Mouse (Mus musculus) kidney, postnatal 4 days (tissue): ENCODE measurements around the gene Prc1.

Source experiments
- DNase-seq, 2 experiments: peaks; one replicate each; pipeline ENCODE4 v3.0.0; 2021; ENCODE audit warnings: mixed read lengths in 2 of 2

The Prc1 gene

DNA sequence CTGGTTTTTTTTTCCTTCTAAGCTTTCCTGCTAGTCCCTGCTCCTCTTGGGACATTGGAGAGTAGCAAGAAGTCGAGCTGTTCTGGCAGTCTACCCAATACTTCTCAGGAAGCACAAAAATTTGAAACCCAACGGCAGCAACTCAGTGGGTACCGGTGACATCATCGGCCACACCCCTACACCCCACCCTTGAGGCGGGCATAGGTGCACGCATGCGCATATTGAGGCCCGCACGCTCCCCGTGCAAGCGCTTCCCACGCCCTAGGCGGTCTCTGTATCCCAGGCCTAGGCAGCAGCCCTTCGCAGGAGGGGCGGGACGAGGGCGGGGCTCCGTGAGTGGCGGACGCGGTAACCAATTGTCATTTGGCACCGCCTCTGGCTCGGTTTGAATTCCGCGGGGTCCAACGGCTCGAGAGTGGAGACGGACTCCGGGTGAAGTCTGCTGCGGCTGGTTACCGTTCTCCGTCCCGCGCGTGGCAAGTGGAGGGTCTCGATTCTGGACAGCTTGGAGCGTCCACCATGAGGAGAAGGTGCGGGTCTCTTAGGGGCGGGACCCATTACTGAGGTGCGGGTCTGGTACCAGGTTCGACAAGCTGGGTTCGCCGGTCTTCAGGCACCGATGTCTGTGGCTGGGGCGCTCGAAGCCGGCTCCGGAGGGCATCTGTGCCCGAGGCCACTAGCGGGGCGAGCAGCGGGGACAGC is at the start of gene Prc1:
Gene Prc1, plus strand, starts transcription at position 389 of the 702 bp plus-strand sequence.
- DNase-seq: peak; percentile 98

DNA sequence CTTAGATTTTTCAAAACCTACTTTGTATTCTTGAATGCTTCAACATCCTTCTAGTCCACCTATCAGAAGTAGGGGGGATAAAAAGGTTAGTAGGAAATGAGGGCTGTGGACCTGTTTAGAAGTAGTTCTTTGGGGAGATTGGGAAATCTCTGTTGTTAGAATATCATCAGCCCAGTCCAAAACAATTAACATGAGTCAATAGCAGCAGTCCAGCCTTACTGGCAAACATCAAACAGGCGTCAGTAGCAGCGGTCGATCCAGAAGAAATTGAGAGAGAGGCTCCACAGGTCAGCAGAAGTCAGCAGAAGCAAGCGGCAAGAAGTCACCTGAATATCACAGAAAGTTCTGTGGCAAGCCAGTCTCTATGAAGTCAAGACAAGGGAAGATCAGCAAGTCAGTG is 49.4 kb upstream of the Prc1 start:
- DNase-seq: no peak

DNA sequence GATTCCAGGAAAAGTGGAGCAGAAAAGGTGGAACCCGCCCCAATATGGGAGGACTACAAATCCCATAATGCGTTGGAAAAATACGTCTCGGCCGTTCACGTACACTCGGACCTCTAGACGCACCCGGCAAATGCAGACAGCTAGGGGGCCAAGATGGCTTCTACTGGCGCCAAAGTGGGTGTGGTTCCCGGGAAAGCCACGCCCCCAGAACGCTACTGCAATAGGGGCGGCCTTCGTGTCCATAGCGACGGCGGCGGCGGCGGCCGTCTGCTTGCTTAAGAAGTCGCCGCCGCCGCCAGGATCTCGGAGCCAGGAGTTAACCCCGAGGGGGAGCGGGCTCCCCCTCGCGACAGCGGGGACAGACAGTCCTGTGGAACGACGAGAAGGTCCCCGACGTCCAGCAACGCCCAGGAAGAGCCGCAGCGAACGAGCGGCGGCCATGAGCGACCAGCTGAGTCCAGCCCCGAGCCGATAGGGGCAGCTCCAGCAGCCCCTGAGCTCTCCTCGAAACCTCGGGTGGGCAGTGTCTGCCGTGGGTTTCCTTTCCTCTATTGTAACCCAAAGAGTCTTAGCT is 48.0 kb upstream of the Prc1 start, which contains the start of gene Ttll13:
Gene Ttll13, plus strand, starts transcription at position 229 of the 574 bp plus-strand sequence.
- peak; percentile 99 for DNase-seq

DNA sequence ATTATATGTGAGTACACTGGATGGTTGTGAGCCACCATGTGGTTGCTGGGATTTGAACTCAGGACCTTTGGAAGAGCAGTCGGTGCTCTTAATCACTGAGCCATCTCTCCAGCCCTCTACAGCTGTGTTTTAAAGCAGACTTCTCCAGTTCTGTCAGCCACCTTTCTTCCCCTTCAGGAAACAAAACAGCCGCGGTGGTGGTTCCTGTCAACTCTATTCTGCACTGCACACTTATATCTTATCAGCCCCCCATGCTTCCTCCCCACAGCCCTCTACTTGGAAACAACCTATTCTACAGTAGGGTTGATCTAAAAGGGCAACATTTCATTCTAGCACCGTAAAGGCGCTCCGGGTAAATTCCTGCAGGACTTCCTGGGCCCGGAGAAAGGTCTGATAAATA is 47.4 kb upstream of the Prc1 start:
- no peak for DNase-seq

DNA sequence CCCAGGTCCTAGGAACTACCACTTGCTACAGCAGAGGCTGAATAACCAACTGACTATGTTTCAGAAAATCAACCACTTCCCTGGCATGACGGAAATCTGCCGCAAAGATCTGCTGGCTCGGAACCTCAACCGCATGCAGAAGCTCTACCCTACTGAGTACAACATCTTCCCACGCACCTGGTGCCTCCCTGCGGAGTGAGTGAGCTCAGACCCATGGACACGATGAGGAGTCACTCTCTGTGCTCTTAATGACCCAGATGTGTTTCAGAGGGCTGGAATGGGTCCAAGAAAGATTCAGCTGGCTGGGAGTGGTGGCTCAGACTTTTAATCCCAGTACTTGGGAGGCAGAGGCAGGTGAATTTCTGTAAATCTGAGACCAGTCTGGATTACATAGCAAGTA is 41.8 kb upstream of the Prc1 start:
- no peak for DNase-seq

DNA sequence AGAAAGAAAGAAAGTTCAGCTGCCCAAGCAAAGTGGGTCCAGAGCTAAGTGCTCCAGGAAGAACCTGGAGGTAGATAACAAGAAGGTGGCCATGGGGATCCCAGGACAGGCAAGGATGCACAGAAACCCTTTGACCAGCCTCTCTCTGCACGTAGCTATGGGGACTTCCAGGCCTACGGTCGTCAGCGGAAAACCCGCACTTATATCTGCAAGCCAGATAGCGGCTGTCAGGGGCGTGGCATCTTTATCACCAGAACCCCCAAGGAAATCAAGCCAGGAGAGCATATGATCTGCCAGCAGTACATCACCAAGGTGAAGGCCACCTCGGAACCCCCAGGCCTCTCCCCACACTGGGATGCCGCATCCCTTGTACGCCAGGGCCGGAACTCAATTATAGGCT is 41.4 kb upstream of the Prc1 start:
- DNase-seq: no peak

DNA sequence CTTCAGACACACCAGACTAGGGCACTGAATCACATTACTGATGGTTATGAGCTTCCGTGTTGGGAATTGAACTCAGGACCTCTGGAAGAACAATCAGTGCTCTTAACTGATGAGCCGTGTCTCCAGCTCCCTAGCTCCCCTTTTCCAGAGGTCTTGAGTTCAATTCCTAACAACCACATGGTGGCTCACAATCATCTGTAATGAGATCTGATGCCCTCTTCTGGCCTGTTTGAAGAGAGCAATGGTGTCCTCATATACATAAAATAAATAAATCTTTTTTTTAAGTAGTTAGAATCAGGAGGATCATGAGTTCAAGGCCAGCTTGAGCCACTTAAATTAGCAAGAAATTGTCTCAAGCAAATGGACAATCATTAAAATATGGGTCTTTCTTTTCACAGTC is 38.3 kb upstream of the Prc1 start:
- DNase-seq: no peak

DNA sequence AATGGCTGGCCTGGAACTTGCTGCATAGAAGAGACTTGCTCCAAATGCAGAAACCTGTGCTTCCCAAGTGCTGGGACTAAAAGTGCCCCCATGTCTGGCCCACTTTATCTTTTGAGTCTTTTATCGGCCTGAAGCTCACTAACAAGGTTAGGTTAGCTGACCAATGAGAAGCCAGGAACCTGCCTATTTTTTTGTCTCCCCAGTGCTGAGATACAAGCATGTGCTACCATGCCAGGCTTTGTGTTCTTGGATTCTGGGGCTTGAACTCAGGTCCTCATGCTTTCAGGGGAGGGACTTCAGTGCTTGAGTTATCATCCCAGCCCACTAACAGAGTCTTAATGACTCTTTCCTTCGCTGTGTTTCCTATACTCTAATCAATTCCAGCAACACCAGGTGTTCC is 36.5 kb upstream of the Prc1 start:
- DNase-seq: no peak

DNA sequence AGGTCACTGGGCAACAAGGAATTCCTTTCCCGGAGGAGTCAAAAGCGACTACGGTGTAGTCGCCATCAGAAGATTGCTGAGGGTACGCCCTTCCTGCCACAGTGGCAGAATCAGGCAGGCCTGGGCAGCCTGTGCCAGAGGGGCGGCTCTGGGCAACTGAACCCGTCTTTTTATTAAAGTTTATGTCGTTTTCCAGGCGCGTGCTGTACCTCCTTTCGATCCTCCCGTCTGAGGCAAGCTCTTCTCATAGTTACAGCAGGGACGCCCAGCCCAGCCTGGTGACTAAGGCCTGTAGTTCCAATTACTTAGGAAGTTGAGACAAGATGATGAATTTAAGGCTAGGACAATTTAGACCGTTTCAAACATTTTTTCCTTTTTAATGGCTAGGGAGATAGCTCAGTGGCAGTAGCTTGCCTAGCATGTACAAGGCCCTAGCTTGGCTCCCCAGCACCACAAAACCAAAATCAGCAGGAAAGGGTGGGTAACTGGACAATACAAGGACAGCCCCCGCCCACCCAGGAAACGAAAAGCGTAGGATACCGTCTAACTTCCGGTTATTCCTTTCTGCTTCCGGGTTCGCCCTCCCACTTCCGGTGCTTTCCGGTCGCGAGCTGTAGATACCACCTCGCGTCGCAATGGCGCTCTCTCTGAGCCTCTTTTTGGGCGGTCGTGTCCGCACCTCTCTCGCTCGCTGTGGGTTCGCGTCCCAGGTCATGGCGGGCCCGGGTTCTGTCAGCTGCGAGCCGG is 33.5 kb upstream of the Prc1 start, which contains the start of gene Ngrn:
Gene Ngrn, plus strand, starts transcription at position 591 of the 747 bp plus-strand sequence.
- DNase-seq: peak; percentile 89 to 94

DNA sequence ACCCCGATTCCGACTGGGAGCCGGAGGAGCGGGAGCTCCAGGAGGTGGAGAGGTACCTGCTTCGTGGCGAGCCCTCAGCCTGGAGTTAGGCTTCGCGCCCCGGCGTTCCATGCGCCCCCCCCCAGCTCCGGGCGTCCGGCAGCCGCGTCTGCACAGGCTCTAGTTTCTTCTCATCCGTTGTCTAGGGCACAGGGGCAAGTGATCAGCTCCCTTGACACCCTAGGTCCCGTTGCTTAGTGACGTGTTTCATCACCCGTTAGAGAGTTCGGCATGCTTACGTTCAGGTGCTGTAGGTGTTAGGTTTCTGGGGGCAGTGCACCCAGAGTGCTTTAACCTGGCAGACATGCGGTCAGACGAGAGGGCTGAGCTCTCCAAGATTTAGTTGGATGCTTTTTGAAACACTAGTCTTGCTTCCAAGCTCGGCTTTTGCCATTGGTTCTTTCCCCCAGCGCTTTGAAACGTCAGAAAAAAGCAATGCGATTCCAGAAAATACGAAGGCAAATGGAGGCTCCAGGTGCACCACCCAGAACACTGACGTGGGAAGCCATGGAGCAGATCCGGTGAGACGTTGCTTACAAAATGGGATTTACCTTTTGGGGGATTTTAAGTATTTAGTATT is 32.8 kb upstream of the Prc1 start:
- no peak for DNase-seq

DNA sequence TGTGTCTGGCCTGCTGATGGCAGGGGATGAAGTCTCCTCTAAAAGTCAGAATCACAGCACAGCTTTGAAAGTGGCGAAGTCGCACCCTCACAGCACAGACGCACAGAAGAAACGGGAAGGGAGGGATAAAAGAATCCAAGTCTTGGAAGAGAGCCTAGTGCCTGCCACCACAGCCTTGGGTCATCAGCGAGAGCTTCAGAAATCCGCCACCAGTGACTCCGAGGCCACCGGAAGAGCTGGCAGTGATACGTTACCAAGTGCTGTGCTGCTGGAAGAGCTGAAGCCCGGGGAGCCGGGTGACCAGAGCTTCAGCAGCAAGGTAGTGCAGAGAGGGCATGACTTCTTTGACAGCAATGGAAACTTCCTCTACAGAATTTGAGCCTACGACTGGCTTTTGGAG is 29.6 kb upstream of the Prc1 start:
- no peak for DNase-seq

DNA sequence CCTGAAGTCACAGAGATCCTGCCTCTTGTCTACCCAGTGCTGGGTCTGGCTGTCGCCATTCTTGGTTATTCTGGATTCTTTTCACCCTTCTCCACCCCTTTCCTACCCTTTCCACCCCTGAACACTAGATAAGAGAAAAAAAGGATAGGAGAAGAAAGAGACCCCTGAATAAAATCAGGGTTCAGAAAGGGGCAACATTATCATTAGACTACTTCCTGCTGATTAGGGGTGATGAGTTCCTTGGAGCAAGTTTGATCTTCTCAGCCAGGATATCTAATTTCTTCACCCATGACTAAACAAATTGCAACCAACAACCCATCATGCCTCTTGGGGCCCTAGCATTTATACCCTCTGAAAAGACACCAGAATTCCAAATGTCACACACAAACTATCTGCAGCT is 26.5 kb upstream of the Prc1 start:
- DNase-seq: no peak

DNA sequence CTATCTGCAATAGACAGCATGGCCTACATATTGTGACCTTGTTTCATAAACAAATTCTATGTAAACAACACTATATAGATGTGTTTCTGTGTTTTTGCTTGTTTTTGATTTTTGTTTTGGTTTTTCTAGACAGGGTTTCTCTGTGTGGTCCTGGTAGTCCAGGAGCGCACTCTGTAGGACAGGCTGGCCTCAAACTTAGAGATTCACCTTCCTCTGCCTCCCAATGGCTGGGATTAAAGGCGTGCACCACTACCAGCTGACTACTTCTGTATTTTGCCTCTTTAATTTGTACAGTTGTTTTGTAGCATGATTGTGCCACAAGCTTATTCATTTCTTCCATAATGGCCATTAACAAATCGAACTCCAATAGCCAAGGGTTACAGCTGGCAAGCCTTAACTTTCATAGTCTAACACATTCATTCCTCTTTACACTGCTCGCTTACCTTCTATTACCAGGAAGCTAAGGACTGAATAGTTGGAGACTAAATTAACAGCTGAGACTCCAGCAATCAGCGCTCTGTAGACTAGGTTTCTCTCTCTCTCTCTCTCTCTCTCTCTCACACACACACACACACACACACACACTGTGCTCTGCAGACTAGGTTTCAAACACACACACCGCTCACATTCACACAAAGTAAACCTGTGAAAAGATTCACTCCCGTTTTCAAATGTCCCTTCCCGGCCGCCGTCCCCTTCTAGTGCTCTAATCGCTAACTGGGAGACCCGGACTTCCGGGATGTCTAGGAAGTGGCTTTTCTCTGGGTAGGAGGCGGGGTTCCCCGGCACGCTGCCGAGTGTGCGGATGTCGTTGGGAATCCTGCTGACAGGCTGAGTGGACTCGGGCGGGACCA is 25.1 kb upstream of the Prc1 start, which contains the start of gene Vps33b:
Gene Vps33b, plus strand, starts transcription at position 753 of the 854 bp plus-strand sequence.
- peak; percentile 99 for DNase-seq

DNA sequence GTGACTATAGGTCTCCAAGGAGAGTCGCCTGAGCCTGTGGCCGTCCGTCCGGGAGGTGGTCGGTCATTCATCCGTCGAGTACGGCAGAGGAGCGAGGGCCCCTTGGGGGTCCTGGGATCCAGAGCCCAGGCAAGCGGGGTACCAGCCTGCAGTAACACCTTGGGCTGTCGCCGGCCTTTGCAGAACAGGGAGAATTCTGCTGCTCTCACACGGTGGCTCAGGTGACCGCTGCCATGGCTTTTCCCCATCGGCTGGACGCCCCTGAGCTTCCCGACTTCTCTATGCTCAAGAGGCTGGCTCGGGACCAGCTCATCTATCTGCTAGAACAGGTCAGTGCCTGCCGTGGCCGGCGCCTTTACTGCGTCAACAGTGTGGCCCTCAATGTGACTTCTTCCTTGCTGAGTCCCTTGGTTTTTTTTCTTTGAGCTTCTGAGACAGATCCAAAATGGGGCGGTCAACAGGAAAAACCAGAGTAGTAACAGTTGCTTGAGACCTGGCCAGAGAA is 24.4 kb upstream of the Prc1 start:
- DNase-seq: peak in 1 of 2 experiments; percentile 64

DNA sequence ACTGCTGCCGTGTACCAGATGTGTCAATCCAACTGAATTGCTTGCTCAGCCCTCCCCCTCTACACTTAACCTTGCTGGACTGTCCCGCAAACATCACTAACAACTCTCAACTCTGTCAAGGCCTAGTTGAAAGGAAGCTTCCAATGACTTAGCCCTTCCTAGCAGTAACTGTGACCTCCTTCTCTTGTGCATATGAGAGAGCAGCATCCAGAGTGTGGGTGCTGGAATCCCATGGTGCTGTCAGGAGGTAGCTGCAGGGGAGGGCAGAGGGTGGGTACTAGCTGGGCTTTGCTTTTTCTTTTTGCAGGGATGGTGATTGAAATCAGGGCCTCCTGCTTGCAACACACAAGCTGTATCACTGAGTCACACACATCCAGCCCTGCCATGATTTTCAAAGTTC is 20.8 kb upstream of the Prc1 start:
- DNase-seq: no peak

DNA sequence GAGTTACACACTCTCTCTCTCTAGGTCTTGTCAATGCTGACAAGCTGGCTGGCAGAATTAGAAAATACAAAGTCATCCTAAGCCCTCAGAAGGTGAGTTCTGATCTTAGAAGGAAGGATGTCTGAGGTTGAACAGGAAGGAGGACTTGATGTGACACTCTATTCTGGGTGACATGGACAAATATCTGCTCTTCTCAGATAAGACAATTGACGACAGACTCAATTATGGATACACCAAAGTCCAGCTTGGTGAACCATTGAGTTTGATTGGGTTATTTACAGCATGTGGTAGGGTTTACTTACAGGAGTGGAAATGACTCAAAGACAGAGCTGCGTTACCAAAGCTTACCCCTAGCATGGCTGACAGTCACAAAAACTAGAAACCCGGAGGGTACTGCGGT is 17.9 kb upstream of the Prc1 start:
- DNase-seq: no peak

DNA sequence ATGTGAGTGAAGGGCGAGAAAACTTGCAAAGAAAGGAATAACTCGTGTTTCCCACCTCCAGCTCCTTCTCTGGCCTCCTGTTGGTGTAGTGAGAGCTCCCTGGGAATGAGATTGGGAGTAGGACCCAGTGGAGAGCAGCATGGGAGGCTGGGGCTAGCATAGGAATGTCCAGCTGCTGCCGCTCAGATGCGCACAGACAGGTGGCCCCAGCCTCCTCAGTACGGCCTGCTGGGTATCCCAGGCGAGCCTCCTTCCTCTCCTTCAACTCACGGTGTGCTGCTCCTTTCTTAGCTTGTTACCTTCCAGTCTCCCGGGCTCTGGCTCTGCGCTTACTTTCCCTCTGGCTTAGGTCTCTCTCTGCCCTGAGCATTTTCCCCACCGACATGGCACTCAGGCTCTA is 14.2 kb upstream of the Prc1 start:
- DNase-seq: no peak

DNA sequence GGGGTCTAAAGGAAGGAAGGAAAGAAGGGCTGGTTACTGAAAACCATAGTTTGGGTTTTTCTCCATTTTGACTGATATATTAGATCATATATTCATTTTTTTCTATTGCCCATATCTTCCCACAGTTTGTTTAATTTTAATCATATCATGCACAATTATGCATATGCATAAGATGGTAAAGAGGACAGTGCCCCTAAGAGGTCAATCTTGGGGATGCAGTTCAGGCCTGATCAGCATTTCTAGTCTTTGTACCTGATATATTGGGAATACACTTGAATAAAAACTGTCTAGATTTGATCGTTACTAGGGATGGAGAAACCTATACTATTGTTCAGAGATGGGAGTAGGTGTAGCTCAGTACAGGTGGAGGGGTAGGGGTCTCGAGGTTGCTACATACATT is 13.3 kb upstream of the Prc1 start:
- DNase-seq: no peak

DNA sequence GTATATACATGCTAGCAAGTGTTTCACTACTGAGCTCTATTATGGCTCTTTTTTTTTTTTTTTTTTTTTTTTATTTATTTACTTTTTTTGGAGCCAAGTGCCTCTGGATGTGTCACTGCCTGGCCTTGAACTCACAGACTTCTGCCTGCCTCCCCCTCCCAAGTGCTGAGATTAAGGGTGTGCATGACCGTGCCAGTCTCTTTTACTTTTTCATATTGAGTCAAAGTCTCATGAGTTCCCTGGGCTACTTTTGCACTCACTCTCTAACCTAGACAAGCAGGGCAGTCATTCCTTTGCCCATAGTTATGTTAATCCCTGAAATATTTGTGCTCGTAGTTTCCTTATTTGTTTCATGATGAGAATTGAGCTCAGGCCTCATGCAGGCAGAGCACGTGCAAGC is 12.6 kb upstream of the Prc1 start:
- no peak for DNase-seq

DNA sequence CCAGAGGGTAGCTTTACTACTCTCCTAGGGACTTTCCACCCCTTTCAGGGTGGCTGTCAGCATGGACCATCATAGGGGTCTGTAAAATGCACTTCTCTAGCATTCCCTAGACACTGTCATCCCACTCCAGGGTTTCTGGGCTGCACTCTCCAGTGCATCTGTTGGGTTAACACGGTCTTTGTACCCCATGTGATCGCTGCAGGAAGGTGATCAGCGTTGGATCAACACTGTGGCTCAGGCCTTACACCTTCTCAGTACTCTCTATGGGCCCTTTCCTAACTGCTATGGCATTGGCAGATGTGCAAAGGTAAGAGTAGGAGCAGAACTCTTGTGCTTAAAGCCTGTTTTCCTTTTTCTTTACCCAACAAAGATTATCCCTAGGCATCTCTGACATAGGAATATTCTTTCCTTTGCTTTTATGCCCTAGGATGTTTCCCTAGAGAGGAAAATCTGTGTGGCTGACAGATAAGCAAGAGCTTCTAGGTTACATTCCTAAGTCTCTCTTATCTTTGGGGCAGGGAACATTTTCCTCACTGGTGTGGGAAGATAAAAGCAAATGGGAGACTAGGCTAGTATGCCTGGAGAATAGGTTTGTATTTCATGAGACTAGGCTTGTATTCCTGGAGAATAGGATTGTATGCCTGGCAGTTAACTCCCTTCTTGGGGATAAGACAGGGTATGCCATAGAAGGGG is 10.9 kb upstream of the Prc1 start:
- DNase-seq: no peak

DNA sequence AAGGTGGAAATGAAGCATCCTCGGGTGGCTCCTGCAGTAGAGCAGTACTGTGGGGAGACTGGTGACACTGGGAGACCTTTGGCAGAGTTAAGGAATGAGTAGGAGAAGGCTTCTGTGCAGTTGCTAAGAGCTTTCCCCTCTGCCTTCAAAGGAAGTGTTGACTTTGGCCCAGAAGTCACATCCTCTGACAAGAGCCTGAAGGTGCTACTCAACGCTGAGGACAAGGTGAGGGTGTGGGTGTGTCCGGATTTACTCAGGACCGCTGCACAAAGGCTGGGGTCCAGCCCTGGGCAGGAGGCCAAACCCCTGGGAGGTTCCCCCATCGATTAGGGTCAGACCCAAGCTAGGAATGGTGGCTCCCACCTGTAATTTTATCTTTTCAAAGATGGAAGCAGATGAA is 9.9 kb upstream of the Prc1 start:
- no peak for DNase-seq

DNA sequence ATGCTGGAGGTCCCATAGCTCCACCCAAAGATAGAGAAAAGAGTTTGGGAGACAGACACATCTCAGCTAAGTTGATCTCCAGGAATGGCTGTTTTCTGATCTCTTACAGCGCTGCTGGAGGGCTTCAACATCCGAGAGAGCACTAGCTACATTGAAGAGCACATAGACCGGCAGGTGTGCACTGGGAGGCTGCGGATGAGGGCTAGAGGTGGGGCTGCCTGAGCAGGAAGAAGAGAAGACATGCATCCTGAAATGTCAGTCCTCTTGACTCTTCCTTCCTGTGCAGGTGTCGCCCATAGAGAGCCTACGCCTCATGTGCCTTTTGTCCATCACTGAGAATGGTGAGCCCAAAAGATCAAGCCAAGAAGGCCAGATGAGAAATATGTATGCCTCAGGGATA is 8.5 kb upstream of the Prc1 start:
- no peak for DNase-seq
